Mouse (Mus musculus) myocyte (in vitro differentiated cells): ENCODE measurements around the gene Mob3c.

ENCODE experiments used
- MYOD1 ChIP-seq, 3 experiments: IDR thresholded peaks; one replicate each; pipeline ENCODE4 v1.6.1; 2011; ENCODE audit warnings: control low read depth in 2 of 3, low read depth in 2 of 3, mild to moderate bottlenecking in 2 of 3, moderate library complexity in 1 of 3; ENCODE audit not compliant: insufficient read length in 2 of 3, control insufficient read depth in 1 of 3
- POLR2A ChIP-seq: IDR thresholded peaks from one replicate; pipeline ENCODE4 v1.6.1; 2011; ENCODE audit warnings: low read depth, mild to moderate bottlenecking, control low read depth, moderate library complexity; ENCODE audit not compliant: insufficient read length
- TCF12 ChIP-seq: IDR thresholded peaks from one replicate; pipeline ENCODE4 v1.6.1; 2011; ENCODE audit warnings: mild to moderate bottlenecking, control low read depth; ENCODE audit not compliant: poor library complexity, insufficient read depth, severe bottlenecking

DNA sequence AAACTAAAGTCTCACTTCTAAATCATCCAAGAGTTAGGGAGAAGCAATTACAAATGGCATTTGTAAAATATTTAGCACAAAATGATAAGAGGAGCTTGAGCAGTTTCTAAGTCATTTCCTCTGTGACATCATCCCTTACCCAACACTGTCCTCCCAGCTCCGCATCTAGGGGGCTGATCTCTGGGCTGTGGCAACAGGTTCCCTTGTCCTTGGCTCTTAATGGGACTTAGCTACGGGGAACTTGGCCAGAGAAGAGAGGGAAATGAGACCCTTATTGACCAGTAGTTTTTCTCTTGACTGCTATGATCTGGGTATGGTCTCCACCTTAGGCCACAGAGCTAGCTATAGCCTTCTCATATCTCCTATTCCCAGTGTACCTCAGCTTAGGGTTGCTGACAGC lies 2.6 kb upstream of the Mob3c start:
- TF ChIP-seq POLR2A, result no peak
- no peak for TF ChIP-seq TCF12
- no peak for TF ChIP-seq MYOD1 (IDR thresholded peaks at IDR 0.05; ENCODE audit: control insufficient read depth in 1 of 3, insufficient read length in 2 of 3, low read depth in 2 of 3)
